Mouse (Mus musculus) hematopoietic stem cell, adult 5-6 weeks (primary cell): ENCODE data around the gene Tmem203. TPM values are rescaled to one million over a fixed set of nuclear protein-coding genes. Genes with fewer than 3 reads are reported as not detected.
A peak's percentile ranks its signal among the peaks of the same experiment; 100 is the strongest.

ENCODE experiments used
- ATAC-seq, 2 experiments: fragments of 125-278 bp in 1 of 2; replicated peaks in 1 of 2; 2 replicates each; pipeline ENCODE4 v1.8.0; 2016 to 2017; ENCODE audit warnings: inconsistent platforms in 2 of 2, mild to moderate bottlenecking in 2 of 2, moderate number of reproducible peaks in 2 of 2, low read depth in 1 of 2, moderate TSS enrichment in 1 of 2; ENCODE audit not compliant: low FRiP score in 2 of 2, poor library complexity in 2 of 2, severe bottlenecking in 2 of 2, insufficient read depth in 1 of 2, low TSS enrichment in 1 of 2
- total RNA-seq: library from RNA; stranded (forward); fragments of 172-1452, 232-1000 nt; gene quantifications from 2 replicates; pipeline ENCODE4 v1.2.3, GENCODE M21; 2017

Gene Tmem203
- 9.9 and 10.8 TPM in 2 replicates for total RNA-seq

DNA sequence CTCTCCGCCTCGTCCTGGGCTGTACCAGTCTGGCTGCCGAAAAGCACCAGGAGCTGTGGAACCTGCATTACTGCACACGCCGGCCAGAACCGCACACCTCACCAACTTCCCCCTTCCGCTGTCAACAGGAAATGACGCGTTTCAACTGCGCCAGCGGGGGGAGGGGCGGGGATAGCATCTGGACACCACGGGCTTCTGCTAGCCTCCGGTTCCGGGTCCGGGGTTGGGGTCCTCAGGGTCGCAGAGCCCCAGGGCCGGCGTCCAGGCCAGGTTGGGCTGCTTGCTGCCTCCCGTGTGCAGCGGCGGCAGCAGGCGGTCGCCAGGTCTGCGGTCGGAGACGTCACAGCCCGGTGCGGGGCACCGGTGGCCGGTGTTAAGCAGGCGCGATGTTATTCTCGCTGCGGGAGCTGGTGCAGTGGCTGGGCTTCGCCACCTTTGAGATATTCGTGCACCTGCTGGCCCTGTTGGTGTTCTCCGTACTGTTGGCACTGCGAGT lies at the start of gene Tmem203:
TSS of gene Tmem203 (plus strand) at position 156 of the 496 bp plus-strand sequence.
- peak; percentile 77 to 93 for ATAC-seq

DNA sequence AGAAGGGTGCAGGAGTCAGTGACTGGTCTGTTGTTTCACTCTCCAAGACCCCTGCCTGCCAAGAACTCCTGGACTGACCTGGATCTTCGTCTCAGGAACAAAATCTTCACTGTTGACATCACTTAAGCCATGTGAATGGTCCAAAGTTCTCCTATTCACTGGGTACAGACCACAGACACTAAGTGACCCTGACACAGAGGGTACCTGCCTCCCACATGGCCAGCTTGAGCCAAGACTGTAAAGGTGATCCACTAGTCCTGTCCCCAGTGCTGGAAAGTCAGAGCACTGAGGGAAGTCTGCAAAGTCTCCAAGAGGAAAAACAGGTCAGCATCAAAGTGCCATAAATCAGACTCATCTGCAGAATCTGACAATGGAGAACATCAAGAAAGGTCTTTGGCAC lies 47.6 kb upstream of the Tmem203 start:
- ATAC-seq = no peak

DNA sequence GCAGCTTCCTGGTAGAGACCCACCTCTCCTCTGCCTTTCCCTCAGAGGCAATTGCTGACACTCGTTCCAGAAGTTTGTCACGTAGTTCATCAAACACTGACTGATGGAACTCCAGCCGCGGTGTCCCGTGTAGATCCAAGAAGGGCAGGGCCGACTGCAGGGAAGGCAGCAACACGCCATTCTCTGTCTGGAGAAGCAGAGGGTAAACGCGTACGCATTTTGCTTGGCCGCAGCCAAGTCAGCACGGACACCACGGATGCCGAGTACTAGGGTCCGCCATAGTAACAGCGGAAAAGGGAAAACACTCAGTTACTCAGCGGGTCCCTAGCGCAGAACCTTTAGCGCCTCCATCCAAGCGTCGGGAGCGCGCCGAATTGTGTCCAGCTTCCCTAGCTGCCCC lies 44.6 kb upstream of the Tmem203 start:
- ATAC-seq = peak in 1 of 2 experiments; percentile 29; a peak in 2 of 4 replicates

DNA sequence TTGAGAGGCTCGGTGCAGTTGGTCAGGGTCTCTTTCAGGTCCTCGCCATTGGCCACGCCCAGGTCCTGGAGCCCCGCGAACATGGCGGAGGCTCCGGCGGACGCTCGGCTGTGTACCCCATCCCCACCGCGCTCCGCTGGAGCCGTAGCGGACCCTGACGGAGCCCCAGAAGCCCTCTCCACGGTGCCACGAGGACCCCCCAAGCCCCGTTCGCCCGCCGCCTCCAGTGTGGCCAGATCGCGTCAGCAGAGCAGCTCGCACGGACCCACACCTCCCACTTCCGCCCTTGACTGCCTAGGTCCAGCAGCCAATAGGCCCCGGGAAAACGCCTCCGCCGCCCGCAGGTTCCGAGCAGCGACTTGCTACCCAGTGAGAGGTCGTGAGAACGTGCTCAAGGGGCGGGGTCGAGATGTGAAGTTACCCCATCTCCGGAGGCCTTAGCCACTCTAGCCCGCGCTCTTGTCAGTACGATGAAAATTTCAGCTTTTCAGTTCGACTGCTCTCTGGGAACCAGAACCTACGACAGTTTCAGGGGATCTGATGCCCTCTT lies 44.0 kb upstream of the Tmem203 start, which contains the start of gene Nelfb:
TSS of gene Nelfb (minus strand) at position 369 of the 550 bp plus-strand sequence.
- ATAC-seq = peak; percentile 92 to 93

DNA sequence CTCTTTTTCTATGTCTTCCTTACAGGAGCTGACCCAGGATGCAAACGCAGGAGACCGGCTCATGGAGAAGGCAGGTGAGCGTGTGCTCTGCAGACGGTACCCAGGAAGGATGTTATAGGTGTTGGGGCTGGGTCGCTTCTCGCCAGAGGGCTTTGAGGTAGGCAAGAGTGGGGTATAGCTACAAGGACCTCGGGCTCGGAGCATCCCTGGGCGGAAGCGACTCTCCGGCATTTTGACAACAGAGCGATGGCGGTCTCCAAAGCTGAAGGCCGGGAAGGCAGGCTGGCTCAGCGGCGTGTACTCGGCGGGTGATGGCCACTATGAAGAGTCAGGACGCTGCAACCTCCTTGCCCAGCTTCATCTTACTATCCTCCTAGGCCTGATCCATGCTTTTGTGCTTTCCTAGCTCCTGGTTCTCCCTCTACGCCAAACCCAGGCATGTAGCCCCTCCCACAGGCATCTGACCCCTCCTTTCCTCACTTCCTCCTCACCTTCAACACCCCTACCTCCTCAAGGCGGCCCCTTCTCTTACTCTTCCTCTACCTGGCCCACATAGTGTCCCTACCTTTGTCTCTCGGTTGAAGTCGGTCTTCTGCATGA lies 41.9 kb upstream of the Tmem203 start:
- no peak for ATAC-seq

DNA sequence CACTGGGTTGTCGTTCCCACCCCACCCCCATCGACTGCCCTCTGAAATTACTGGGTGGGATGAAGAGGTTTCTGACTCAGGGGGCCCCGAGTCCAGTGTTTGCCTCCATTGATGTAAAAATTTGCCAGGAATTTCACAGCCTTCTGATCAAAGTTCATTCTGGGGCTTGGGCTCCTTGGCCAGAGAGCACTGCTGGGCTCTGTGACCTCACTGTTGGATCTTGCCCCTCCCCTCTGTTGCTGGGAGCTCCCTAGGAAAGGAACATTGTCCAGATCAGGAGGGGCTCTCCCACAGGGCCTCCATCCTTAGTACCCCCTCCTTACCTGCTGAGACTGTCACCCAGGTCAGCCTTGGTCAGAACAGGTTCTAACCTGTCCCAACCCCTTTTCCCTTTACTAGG lies 40.8 kb upstream of the Tmem203 start, which contains the start of gene Stpg3:
TSS of gene Stpg3 (minus strand) at position 194 of the 400 bp plus-strand sequence.
- ATAC-seq = no peak

DNA sequence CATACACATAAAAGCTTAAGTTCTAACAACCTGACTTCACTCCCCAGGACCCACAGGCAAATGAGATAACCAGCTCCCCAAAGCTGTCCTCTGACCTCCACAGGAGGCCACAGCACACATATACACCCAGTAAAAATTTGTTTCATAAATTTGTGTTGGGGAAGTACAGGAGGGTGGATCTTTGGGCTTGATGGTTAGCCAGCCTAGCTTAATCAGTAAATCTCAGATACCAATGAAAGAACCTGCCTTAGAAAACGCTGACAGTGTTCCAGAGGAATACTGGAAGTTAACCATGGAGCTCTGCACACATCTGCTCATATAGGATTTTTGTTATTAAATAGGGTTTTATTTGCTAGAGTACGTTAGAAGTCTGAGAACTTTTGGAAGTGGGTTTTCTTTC lies 37.6 kb upstream of the Tmem203 start:
- no peak for ATAC-seq

DNA sequence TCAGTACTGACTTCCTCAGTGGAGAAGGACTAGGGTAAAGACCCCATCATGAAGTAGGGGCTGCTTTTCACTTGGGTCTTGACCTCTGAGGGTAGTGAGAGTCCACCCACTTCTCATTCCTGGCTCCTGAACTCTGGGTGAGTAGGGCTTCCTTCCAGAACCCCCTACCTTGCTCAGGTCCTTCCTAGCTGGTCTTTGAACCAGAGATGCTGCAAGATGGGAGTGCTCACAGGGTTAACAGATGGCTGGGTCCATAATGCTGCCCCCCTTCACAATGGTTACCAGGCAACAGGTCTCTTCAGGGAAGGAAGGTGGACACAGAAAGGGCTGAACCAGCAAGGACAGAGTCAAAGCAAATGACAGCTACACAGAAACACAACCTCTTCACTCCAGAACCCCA lies 36.8 kb upstream of the Tmem203 start, which contains the start of gene Fam166a:
TSS of gene Fam166a (plus strand) at position 301 of the 400 bp plus-strand sequence.
- no peak for ATAC-seq

DNA sequence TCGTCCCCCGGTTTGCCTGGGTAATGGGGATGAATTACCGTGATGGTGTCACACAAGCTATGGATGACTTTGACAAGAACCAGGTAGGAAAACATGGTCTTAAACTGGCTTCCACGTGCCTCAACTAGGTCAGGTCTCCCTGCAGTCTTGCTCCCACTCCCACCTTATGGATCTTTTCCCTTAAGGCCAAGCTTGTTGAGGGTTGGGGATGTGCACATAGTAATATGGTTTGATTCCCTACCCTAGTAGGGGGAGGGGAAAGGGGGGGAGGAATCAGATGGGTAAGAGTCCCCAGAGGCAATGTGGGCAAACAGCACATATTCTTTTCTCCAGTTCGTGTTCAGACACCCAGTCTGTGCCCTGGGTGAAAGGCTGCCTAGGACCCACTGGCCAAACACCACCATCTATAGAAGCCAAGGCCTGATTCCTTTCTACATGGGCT lies 33.9 kb upstream of the Tmem203 start:
- no peak for ATAC-seq

DNA sequence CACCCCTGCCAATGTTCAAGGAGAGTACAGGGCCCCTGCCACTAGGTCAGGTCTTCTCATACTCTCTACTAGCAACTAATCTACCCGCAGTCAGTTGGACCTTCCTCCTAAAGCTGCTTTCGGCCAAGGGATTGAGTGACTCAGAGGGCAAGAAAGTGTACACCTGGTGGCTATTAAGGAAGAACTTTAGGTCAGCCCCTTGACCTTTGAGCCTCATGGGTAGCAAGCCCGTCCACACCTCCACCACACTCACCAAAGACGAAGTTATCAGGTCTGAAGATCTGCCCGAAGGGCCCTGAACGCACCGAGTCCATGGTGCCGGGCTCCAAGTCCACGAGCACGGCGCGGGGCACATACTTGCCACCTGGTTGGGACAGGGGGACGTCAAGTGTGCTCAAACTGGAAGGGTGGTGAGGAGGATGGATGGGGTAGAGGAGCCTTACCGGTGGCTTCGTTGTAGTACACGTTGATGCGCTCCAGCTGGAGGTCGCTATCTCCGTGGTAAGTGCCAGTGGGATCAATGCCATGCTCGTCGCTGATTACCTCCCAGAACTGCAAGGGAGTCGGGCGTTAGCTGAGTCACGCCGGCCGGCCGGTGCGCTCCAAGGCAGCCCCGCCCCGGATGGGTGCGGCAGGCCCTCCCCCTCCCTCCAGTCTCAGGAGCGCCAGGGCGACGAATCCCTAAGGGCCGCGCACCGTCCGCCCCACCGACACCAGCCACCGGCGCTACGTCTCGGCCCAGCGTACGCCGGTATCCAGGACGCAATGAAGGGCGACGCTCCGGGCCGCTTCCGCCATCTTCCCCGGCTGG lies 31.4 kb upstream of the Tmem203 start:
- ATAC-seq = peak; percentile 0 to 40; a peak in 2 of 4 replicates

DNA sequence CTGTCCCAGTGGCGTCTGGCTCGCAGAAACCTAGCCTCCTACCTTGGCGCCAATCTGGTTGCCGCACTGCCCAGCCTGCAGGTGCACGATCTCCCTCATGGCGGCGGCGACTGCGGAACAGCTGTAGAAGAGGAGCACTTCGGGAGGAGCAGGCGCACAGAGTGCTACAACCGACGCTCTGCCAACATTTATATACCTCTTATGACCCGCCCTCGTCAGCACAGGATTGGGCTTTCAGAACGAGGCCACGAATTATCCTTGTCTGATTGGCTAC lies 30.8 kb upstream of the Tmem203 start, which contains the start of gene Tubb4b:
TSS of gene Tubb4b (minus strand) at position 211 of the 274 bp plus-strand sequence.
- no peak for ATAC-seq

DNA sequence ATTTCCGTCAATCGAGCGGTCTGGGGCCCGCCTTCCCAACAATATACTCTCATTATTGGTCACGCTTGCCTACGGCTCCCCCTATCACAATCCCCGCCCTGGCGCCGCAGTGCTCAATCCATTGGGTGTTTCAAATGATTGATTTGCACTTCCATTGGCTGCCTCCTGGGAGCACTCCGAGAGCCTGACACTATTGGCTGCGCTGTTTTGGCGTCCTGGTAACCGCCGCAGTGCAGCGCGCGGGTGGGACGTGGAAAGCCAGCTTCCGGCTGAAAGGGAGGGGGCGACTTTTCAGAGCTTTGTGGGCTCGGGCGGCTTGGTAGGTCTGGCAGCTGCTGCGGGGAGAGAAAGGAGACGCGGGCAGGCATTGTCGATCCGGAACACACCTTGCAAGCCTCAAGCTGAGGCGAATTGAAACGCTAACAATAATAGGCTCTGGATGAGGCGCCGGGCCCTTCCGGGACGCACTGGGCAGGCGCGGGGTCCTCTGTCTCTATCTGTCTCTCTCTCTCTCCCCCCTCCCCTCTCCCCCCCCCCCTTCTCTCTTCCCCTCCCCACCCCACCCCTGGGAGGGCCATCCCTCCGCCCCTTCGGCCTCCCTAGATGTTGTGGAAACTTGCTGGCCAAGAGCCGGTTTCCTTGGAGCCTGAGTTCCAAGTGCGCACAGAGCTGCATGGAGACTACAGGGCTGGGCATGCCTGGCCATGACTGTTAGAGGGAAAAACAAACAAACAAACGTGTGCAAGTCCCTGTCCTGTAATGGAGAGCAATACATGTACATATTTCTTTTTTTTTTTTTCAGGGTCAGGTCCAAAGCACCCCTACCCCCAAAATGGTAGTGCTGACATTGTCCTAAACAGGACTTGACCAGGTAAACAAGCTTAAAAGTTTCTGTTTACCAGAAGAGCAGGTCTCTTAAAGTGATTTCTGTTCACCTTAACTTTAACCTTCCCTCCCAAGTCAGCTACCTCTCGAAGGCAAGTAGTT lies 30.2 kb upstream of the Tmem203 start:
- peak; percentile 78 to 81 for ATAC-seq

DNA sequence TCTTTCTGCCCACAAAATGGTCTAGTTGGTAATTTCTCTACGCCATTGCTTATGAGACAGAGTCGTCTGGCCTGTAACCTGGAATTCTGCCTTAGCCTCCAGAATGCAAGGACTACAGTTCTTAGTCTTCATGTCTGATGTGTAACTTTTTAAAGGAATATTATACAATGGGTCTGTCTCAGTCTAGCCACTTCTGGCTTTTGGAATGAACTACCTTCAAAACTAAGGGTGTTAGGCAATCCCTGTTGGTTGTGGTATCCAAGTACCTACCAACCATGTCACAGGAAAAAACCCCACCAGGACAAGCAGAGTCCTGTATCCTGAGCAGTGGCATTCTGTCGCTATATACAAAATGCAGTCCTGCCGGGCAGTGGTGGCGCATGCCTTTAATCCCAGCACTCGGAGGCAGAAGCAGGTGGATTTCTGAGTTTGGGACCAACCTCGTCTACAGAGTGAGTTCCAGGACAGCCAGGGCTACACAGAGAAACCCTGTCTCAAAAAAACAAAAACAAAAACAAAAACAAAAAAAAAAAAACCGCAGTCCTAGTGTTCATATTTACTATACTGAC lies 29.3 kb upstream of the Tmem203 start:
- ATAC-seq = no peak

DNA sequence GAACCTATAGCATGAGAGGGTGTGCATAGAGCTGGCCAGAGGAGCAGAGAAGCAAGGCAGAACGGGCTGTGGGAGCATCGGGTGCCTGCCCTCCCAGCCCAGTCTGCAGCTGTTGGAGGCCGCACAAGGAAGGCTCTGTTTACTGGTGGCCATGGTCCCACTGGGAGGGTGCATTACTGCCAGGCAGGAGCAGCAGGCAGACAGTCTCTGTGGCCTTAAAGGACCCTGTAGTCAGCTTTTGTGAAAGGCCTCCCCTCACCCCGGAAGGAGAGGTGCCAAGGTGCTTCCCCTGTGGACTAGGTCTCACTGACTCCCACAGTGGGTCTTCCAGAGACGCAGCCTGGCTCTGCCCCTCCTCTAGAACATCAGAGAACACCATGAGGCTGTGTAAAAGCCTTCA lies 28.4 kb upstream of the Tmem203 start:
- ATAC-seq = no peak

DNA sequence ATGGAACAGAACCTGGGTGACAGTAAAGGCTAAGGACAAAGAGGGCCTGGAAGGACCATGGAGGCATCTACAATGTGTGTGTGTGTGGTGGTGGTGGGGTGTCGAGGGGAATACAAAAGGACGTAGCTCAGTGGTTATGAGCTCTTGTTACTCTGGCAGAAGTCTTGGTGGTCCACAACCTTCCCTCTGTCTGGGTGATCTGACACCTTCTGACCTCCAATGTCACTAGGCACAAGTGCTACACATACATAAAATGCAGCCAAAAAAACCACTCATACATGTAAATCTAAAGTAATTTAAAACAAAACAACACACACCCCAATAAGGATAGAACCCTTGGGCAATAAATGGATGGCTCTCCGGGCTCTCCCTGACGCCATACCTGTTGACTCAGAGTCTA lies 27.8 kb upstream of the Tmem203 start:
- ATAC-seq = no peak

DNA sequence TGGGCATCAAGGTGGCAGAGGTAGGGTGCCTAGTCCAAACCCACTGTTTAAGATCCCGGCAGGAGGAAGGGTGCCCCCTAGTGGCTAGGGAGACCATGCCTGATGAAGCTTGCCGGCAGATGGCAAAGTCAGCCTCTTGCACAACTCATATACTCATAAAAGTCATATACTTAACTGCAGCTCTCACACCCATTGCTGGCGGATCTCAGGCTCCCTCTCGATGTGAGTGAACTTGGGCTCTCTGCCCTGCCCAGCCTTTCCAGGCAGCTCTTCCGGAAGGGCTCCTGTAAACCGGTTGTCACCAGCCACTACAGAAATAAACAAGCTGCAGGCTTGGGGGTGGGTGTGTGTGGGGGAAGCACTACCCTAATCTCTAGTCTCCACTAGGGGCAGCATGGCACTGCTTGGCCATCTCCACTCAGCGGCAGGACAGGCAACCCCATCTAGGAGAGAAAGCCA lies 26.8 kb upstream of the Tmem203 start:
- ATAC-seq = peak; percentile 38 to 51
